Mouse (Mus musculus) bone marrow macrophage, adult 2 months (primary cell): Measurements from ENCODE around the gene Csrnp1.
A peak's percentile ranks its signal among the peaks of the same experiment; 100 is the strongest.

Source experiments
- CTCF ChIP-seq: IDR thresholded peaks from 2 replicates; pipeline ENCODE4 v1.5.1; 2012; ENCODE audit warnings: low read depth, mild to moderate bottlenecking, low read length, moderate library complexity
- POLR2A ChIP-seq: IDR thresholded peaks from 2 replicates; pipeline ENCODE4 v1.6.1; 2012; ENCODE audit warnings: mild to moderate bottlenecking, low read depth, low read length, borderline replicate concordance

- peak; percentile 89 for TF ChIP-seq CTCF
- no peak for TF ChIP-seq POLR2A
Measured at GRCm38 (mm10) chr9:119945173-119945900, 39.1 kb downstream of the Csrnp1 start.
